Mouse (Mus musculus): ENCODE results near the gene Krt84.
"Not testable (repeated sequence)": the region's sequence is repeated elsewhere in the genome, so short reads cannot be mapped to it uniquely, and the experiment has no call there.

The Krt84 gene

GRCm38 (mm10) chr15:101532720-101533119, at the start of gene Krt84:
Gene Krt84, minus strand, starts transcription at chr15:101532820.
- DNase-seq: no peak

- no peak for DNase-seq
Measured at GRCm38 (mm10) chr15:101581701-101582100, 49.1 kb upstream of the Krt84 start.

- no peak for DNase-seq
Measured at GRCm38 (mm10) chr15:101575506-101575905, 42.9 kb upstream of the Krt84 start.

GRCm38 (mm10) chr15:101573796-101574345, 41.3 kb upstream of the Krt84 start, which contains the start of gene Krt75:
Gene Krt75, minus strand, starts transcription at chr15:101573904.
- DNase-seq: no peak

GRCm38 (mm10) chr15:101567780-101568179, 35.2 kb upstream of the Krt84 start:
- no peak for DNase-seq

GRCm38 (mm10) chr15:101562850-101563249, 30.2 kb upstream of the Krt84 start, which contains the start of gene Krt90:
Gene Krt90, minus strand, starts transcription at chr15:101562950.
- no peak for DNase-seq

GRCm38 (mm10) chr15:101558034-101558646, 25.5 kb upstream of the Krt84 start:
- DNase-seq: no peak

GRCm38 (mm10) chr15:101553169-101553568, 20.5 kb upstream of the Krt84 start:
- DNase-seq: no peak

GRCm38 (mm10) chr15:101552188-101552587, 19.6 kb upstream of the Krt84 start:
- DNase-seq: no peak

- no peak for DNase-seq
Measured at GRCm38 (mm10) chr15:101550567-101550966, 17.9 kb upstream of the Krt84 start, which contains the start of gene Krt82. Gene Krt82, minus strand, starts transcription at chr15:101550667.

GRCm38 (mm10) chr15:101544478-101544877, 11.9 kb upstream of the Krt84 start:
- DNase-seq: no peak

- no peak for DNase-seq
Measured at GRCm38 (mm10) chr15:101542543-101542942, 9.9 kb upstream of the Krt84 start.

GRCm38 (mm10) chr15:101538580-101538900, 5.9 kb upstream of the Krt84 start:
- no peak for DNase-seq

GRCm38 (mm10) chr15:101537864-101538579, 5.4 kb upstream of the Krt84 start:
- no peak for DNase-seq

- DNase-seq: no peak
Measured at GRCm38 (mm10) chr15:101536054-101536850, 3.6 kb upstream of the Krt84 start.

GRCm38 (mm10) chr15:101522556-101523232, 9.9 kb downstream of the Krt84 start:
- no peak for DNase-seq

GRCm38 (mm10) chr15:101519792-101520191, 12.8 kb downstream of the Krt84 start:
- DNase-seq: peak; percentile 75 to 79

GRCm38 (mm10) chr15:101517161-101517560, 15.5 kb downstream of the Krt84 start, which contains the start of gene Gm49425:
Gene Gm49425, minus strand, starts transcription at chr15:101517261.
- DNase-seq: not testable (repeated sequence)

- DNase-seq: no peak
Measured at GRCm38 (mm10) chr15:101508247-101508646, 24.4 kb downstream of the Krt84 start.

GRCm38 (mm10) chr15:101506896-101507758, 25.5 kb downstream of the Krt84 start:
- DNase-seq: no peak

GRCm38 (mm10) chr15:101497181-101497580, 35.4 kb downstream of the Krt84 start:
- peak in 1 of 2 experiments; percentile 7 for DNase-seq

Data from cerebellum, postnatal 36 days (tissue).